Mouse (Mus musculus) spleen, adult 2 months (tissue): ENCODE measurements around the gene Dnajc8. TPM values are rescaled to one million over a fixed set of nuclear protein-coding genes. Genes with fewer than 3 reads are reported as not detected.
"Not testable (repeated sequence)": the region's sequence is repeated elsewhere in the genome, so short reads cannot be mapped to it uniquely, and the experiment has no call there.

Source experiments
- DNase-seq, 2 experiments: peaks; one replicate each; pipeline versions ENCODE4 v3.0.0 to v3.0.0-alpha.2; 2012 to 2021; ENCODE audit warnings: low spot score in 2 of 2, low read depth in 1 of 2
- H3K27ac ChIP-seq: fragments of 200-500 bp; 2 replicates; pipeline ENCODE4 v1.5.1; 2012; ENCODE audit warnings: low read length, inconsistent platforms; ENCODE audit not compliant: insufficient read depth
- H3K27me3 ChIP-seq: fragments of 200-500 bp; 2 replicates; pipeline ENCODE4 v1.6.1; 2012; ENCODE audit warnings: mild to moderate bottlenecking, moderate library complexity, low read length, inconsistent platforms; ENCODE audit not compliant: control insufficient read depth, insufficient read depth
- H3K36me3 ChIP-seq: fragments of 200-500 bp; 2 replicates; pipeline ENCODE4 v1.6.1; 2012; ENCODE audit warnings: mild to moderate bottlenecking, low read length, inconsistent platforms; ENCODE audit not compliant: control insufficient read depth, insufficient read depth
- H3K4me1 ChIP-seq: fragments of 200-500 bp; 2 replicates; pipeline ENCODE4 v1.6.1; 2011; ENCODE audit warnings: inconsistent platforms; ENCODE audit not compliant: control insufficient read depth, insufficient read depth, insufficient read length
- H3K4me3 ChIP-seq: fragments of 200-500 bp; 2 replicates; pipeline ENCODE4 v1.5.1; 2011; ENCODE audit warnings: mild to moderate bottlenecking, inconsistent platforms; ENCODE audit not compliant: insufficient read depth, insufficient read length; ENCODE audit errors: extremely low read depth
- CTCF ChIP-seq: fragments of 200-500 bp; IDR thresholded peaks from 2 replicates; pipeline ENCODE4 v1.5.1; 2011; ENCODE audit warnings: mild to moderate bottlenecking, inconsistent platforms; ENCODE audit not compliant: insufficient read depth, insufficient read length, insufficient replicate concordance; ENCODE audit errors: extremely low read depth
- POLR2A ChIP-seq: fragments of 200-500 bp; IDR thresholded peaks from 2 replicates; pipeline ENCODE4 v1.6.1; 2011; ENCODE audit warnings: low read depth, low read length, inconsistent platforms
- WGBS: fragments of 180-500 bp; shearing (Covaris S2); methylation state at CpG from one replicate; pipeline ENCODE4 v1.1.7; 2018; 5-methylcytosine and 5-hydroxymethylcytosine counted together
- polyA plus RNA-seq: library from polyadenylated mRNA; depleted of rRNA; stranded (reverse); fragments of >200 nt; gene quantifications from 2 replicates; pipeline ENCODE4 v1.2.3, GENCODE M21; 2012; rRNA removed

The Dnajc8 gene
- polyA plus RNA-seq, 1 experiment: 18.2 TPM

- Histone ChIP-seq H3K27ac (no peak overlapping the region), H3K27me3 (no peaks in the 10 kb centered on the region), H3K36me3 (no peaks in the 10 kb centered on the region), H3K4me3 (no peak overlapping the region), H3K4me1 (peaks cover 17% of the 10 kb centered on the region; the same call in 1 of the 2 replicates)
- TF ChIP-seq CTCF: no peak
- TF ChIP-seq POLR2A: no peak
- 85% methylated on average over 4 of the region's 4 CpGs for WGBS
- DNase-seq: no peak
Measured at GRCm38 (mm10) chr4:132594191-132594590, 58.8 kb downstream of the Dnajc8 start.

DNA sequence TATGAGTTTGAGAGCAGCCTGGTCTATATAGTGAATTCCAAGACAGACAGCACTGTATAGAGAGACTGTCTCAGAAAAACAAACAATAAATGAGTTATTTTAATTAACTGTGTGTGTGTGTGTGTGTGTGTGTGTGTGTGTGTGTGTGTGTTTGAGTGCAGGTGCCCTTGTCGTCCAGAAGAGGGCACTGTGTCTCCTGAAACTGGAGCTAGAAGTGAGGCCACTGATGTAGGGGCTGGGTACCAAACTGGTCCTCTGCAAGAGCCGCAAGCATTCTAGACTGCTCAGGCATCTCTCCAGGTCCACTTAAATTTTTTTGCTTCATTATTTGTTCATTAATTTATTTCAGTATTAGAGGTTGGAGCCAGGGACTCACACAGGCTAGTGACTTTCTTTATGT lies 63.5 kb downstream of the Dnajc8 start:
- TF ChIP-seq CTCF (no peak), POLR2A (no peak)
- H3K27me3 ChIP-seq: no peaks in the 10 kb centered on the region
- H3K4me3 ChIP-seq: no peak overlapping the region
- H3K27ac ChIP-seq: no peak overlapping the region
- peaks cover 4% of the 10 kb centered on the region; the same call in 1 of the 2 replicates for H3K4me1 ChIP-seq
- H3K36me3 ChIP-seq: no peaks in the 10 kb centered on the region
- WGBS: 87% methylated on average over 2 of the region's 2 CpGs
- DNase-seq: no peak

- Histone ChIP-seq H3K36me3 (no peaks in the 10 kb centered on the region), H3K27me3 (no peaks in the 10 kb centered on the region), H3K27ac (no peak overlapping the region), H3K4me3 (no peak overlapping the region), H3K4me1 (peaks cover 4% of the 10 kb centered on the region; the same call in 1 of the 2 replicates)
- DNase-seq: no peak
- WGBS: 84% methylated on average over 3 of the region's 3 CpGs
- TF ChIP-seq CTCF (no peak), POLR2A (no peak)
Measured at GRCm38 (mm10) chr4:132599764-132600163, 64.4 kb downstream of the Dnajc8 start.

- H3K36me3 ChIP-seq: no peaks in the 10 kb centered on the region
- H3K27ac ChIP-seq: no peak overlapping the region
- no peak for DNase-seq
- TF ChIP-seq CTCF (no peak), POLR2A (no peak)
- H3K4me3 ChIP-seq: no peak overlapping the region
- no peaks in the 10 kb centered on the region for H3K27me3 ChIP-seq
- peaks cover 3% of the 10 kb centered on the region; the same call in 1 of the 2 replicates for H3K4me1 ChIP-seq
- 74% methylated on average over 6 of the region's 6 CpGs for WGBS
Measured at GRCm38 (mm10) chr4:132600465-132600864, 65.1 kb downstream of the Dnajc8 start.

- H3K4me1 ChIP-seq, H3K27ac ChIP-seq, H3K36me3 ChIP-seq, H3K27me3 ChIP-seq, DNase-seq, H3K4me3 ChIP-seq: not testable (repeated sequence)
- 84% methylated on average over 4 of the region's 5 CpGs for WGBS
Measured at GRCm38 (mm10) chr4:132601242-132601641, 65.9 kb downstream of the Dnajc8 start.

Other genes starting within 250 kb of the Dnajc8 start
- gene Rab42, start 232.2 kb upstream of the Dnajc8 start, polyA plus RNA-seq: 1.2 and 2.0 TPM in 2 replicates
- 16.0 and 19.6 TPM in 2 replicates for gene Trnau1ap, start 206.0 kb upstream of the Dnajc8 start, polyA plus RNA-seq
- 10.5 and 11.5 TPM in 2 replicates for gene Rcc1, start 181.9 kb upstream of the Dnajc8 start, polyA plus RNA-seq
- 5.5 and 5.7 TPM in 2 replicates for gene Phactr4, start 113.1 kb upstream of the Dnajc8 start, polyA plus RNA-seq
- 3.0 and 3.7 TPM in 2 replicates for gene Med18, start 71.6 kb upstream of the Dnajc8 start, polyA plus RNA-seq
- gene Sesn2, start 25.0 kb upstream of the Dnajc8 start, polyA plus RNA-seq: 9.3 and 9.4 TPM in 2 replicates
- gene Atpif1, start 1.9 kb upstream of the Dnajc8 start, polyA plus RNA-seq: 69.5 and 73.4 TPM in 2 replicates
- 10.5 and 10.6 TPM in 2 replicates for gene Ptafr, start 28.5 kb downstream of the Dnajc8 start, polyA plus RNA-seq
- gene Eya3, start 103.4 kb downstream of the Dnajc8 start, polyA plus RNA-seq: 21.3 and 22.0 TPM in 2 replicates
- gene Xkr8, start 197.0 kb downstream of the Dnajc8 start, polyA plus RNA-seq: 3.4 and 7.8 TPM in 2 replicates
- gene Smpdl3b, start 221.7 kb downstream of the Dnajc8 start, polyA plus RNA-seq: 1.5 and 4.2 TPM in 2 replicates
- 15.4 and 19.9 TPM in 2 replicates for gene Rpa2, start 232.8 kb downstream of the Dnajc8 start, polyA plus RNA-seq